Mouse (Mus musculus): ENCODE measurements at regions not wholly inside any gene's neighbourhood (a gene's known extent, or its start where the extent isn't known, plus 50 kb on each side); places are given as distances from the start of the nearest gene placed in this dataset.

GRCm38 (mm10) chr15:52155784-52156183, 1728.9 kb upstream of the Gm7489 start:
- TF ChIP-seq POLR2AphosphoS5 (IDR thresholded peaks at IDR 0.05; ENCODE audit: borderline replicate concordance, low read depth, low read length) (no peak), POLR2A (IDR thresholded peaks at IDR 0.05; ENCODE audit: control insufficient read depth in 1 of 2, insufficient read depth in 1 of 2, low read depth in 1 of 2, low read length in 2 of 2, poor library complexity in 1 of 2) (no peak), TAL1 (IDR thresholded peaks at IDR 0.05; ENCODE audit: low read length) (no peak), HCFC1 (IDR thresholded peaks at IDR 0.05; ENCODE audit: low read depth, low read length) (no peak), MEF2A (IDR thresholded peaks at IDR 0.05; ENCODE audit: extremely low read depth, insufficient replicate concordance, low read depth, low read length, poor library complexity, severe bottlenecking) (no peak), BHLHE40 (IDR thresholded peaks at IDR 0.05; ENCODE audit: borderline replicate concordance, low read depth, low read length) (no peak), CTCF (IDR thresholded peaks at IDR 0.05 in 2 of 3, conservative IDR thresholded peaks at IDR 0.05 in 1 of 3; ENCODE audit: control insufficient read depth in 1 of 3, insufficient read depth in 1 of 3, low read depth in 2 of 3, low read length in 3 of 3, poor library complexity in 1 of 3, severe bottlenecking in 1 of 3) (no peak)
